Mouse (Mus musculus): ENCODE data around the gene Olfr157. TPM values are rescaled to one million over a fixed set of nuclear protein-coding genes. Genes with fewer than 3 reads are reported as not detected.

Olfr157 gene
- polyA plus RNA-seq (2015; fragmentation: Nextera tagmentation; extraction: Ambion mirVana), result not detected in 2 replicates

DNA sequence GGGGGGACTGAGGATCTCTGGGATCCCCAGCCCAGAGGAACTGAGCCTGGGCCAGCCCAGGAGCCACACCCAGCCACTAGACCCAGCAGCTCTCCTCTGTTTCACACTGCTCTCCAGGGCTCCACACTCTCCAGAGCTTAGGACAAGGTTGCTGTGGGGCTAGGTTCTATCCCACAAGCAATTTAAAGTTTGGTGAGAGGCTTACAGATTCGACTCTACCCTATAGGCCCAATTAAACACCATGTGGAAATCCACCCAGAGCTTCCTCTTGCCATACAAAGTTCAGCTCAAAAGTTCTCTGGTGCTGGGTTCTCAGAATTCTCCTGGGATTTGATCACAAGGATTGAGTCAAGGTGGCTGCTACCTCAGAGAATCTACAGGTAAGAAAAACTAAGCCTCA, at the start of gene Olfr157:
Gene Olfr157 (minus strand): TSS at position 101 of the 400 bp plus-strand sequence.
- Histone ChIP-seq H3K27me3 (replicated peaks) (no peaks in the 10 kb centered on the region), H3K4me3 (replicated peaks) (no peak within 1 kb of the TSS), H3K4me2 (no peak within 1 kb of the TSS), H3K9me3 (replicated peaks) (no peaks in the 10 kb centered on the region), H3K9ac (replicated peaks) (no peak within 1 kb of the TSS), H3K27ac (replicated peaks) (no peak within 1 kb of the TSS), H3K36me3 (no peaks in the 10 kb centered on the region), H3K4me1 (no peaks in the 10 kb centered on the region)
- no peak for ATAC-seq (ENCODE audit: low FRiP score)
- 84% methylated on average over 1 of the region's 1 CpGs for WGBS

DNA sequence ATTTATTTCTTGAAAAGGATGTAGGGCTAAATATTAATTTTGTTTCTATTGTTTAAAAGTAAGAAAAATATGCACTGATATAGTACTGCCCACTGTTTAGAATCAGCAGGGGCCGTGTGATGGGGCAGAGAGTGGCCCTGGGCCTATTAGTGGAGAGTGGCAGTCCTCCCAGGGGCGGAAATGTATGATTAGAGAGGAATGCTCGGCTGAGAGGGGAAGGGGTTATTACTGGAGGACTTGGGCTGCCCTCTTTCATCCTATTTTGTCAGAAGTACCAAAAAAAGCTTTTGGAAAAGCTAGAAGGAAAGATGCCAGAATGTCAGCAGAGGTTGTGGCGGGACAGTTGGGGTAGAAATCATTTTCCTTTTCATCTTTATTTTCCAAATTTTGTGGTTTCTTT, 44.2 kb upstream of the Olfr157 start:
- 50% methylated on average over 4 of the region's 4 CpGs for WGBS
- no peak for ATAC-seq (ENCODE audit: low FRiP score)
- Histone ChIP-seq H3K4me2 (no peak overlapping the region), H3K36me3 (no peaks in the 10 kb centered on the region), H3K9ac (replicated peaks) (no peak overlapping the region), H3K9me3 (replicated peaks) (no peaks in the 10 kb centered on the region), H3K27ac (replicated peaks) (no peak overlapping the region), H3K4me3 (replicated peaks) (no peak overlapping the region), H3K27me3 (replicated peaks) (no peaks in the 10 kb centered on the region), H3K4me1 (peaks cover 11% of the 10 kb centered on the region; the same call in 1 of the 2 replicates)

DNA sequence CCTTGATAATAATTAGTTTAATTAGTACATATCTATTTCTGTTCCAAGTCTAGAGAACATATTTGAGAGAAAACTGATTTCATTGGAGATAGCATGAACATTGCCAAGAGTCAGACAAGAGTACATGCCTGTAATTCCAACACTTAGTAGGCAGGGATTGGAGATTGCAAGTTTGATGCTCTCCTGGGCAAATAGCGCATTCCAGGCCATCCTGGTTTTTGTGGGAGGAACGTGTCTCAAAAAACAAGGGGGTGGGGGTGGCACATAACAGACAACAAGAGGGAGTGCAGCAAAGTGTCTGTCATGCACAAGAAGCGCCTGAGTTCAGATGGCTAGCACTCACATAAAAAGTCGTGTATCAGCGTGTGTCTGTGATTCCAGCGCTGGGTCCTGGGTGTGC, 39.6 kb upstream of the Olfr157 start:
- no peak overlapping the region for H3K27ac ChIP-seq (replicated peaks)
- no peak overlapping the region for H3K4me3 ChIP-seq (replicated peaks)
- 82% methylated on average over 6 of the region's 6 CpGs for WGBS
- H3K9ac ChIP-seq (replicated peaks), result no peak overlapping the region
- H3K36me3 ChIP-seq, result no peaks in the 10 kb centered on the region
- no peak overlapping the region for H3K4me2 ChIP-seq
- H3K9me3 ChIP-seq (replicated peaks), result no peaks in the 10 kb centered on the region
- H3K4me1 ChIP-seq, result peaks cover 35% of the 10 kb centered on the region
- no peaks in the 10 kb centered on the region for H3K27me3 ChIP-seq (replicated peaks)
- no peak for ATAC-seq (ENCODE audit: low FRiP score)

DNA sequence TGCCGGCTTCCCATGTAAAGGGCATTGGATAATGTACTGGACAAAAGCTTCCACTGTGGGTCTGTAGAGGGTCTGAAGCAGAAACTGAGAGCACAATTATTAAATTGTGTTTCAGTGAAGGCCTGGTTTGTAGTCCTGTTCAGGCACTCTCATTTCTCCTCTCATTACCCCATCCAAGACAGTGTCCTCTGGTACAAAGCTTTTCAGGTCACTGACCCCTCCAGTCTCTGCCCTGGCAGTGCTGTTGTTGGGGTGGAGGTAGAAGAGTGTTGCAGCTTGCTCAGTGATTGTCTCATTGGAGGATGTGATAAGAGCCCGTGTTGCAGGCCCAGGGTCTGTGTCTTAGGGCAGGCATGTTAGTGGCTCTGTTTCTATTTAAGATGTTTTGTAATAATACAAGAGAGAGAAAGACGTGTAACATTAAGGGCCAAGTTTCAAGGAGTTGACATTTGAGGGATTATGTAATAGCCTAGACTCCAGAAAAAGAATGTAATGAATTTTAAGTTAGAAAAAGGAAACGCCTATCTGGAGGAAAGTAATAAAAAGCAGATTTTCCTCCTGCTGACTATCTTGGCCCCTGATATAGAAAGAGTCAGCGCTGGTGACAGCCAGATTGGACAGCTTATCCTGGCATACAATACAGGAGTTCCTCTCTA, 38.2 kb upstream of the Olfr157 start:
- Histone ChIP-seq H3K4me2 (no peak overlapping the region; the same call in 1 of the 2 replicates), H3K9me3 (replicated peaks) (no peaks in the 10 kb centered on the region), H3K4me3 (replicated peaks) (no peak overlapping the region), H3K36me3 (no peaks in the 10 kb centered on the region), H3K4me1 (peaks cover 30% of the 10 kb centered on the region), H3K27ac (replicated peaks) (no peak overlapping the region), H3K27me3 (replicated peaks) (no peaks in the 10 kb centered on the region), H3K9ac (replicated peaks) (no peak overlapping the region)
- ATAC-seq (ENCODE audit: low FRiP score), result no peak
- 65% methylated on average over 5 of the region's 5 CpGs for WGBS

DNA sequence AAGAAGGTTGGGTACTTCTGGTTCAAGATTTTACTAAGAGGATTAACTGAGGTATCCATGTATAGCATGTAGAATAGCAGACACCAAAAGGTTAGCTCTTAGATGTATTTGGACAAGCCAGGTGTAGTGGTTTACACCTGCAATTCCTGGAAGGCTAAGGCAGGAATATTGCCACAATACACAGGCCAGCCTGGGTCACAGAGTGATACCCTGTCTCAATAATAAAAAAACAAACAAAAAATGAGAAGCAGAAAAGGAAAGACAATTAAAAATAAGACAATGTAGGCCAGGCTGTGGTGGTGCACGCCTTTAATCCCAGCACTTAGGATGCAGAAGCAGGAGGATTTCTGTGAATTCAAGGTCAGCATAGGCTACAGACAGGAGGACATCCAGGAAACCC, 37.2 kb upstream of the Olfr157 start:
- Histone ChIP-seq H3K9me3 (replicated peaks) (no peaks in the 10 kb centered on the region), H3K36me3 (no peaks in the 10 kb centered on the region), H3K9ac (replicated peaks) (no peak overlapping the region), H3K4me2 (no peak overlapping the region), H3K27me3 (replicated peaks) (no peaks in the 10 kb centered on the region), H3K4me1 (peaks cover 30% of the 10 kb centered on the region), H3K27ac (replicated peaks) (no peak overlapping the region), H3K4me3 (replicated peaks) (no peak overlapping the region)
- no peak for ATAC-seq (ENCODE audit: low FRiP score)
- WGBS, result 93% methylated on average over 1 of the region's 1 CpGs

DNA sequence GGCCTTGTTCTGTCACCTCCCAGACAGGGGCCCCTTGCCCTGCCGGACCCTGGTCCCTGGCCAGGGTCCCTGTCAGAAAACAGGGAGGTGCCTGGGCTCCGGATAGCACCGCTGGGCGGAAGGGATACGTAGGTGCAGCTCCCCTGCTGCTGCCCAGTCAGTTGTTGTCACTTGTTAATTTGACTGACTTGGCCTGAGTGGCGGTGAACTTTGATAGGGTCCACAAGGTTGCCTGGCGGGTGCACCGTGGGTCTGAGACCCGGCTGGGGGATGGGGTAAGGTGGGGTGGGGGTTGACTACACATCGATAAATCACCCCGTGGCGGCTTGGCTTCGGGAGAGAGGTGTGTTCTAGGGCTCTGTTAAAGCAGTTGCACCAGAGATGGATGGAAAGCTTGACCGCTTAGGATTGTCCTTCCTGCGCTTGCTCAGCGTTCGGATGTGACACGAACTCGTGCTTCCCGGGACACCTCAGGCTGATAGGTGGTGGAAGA, 36.0 kb upstream of the Olfr157 start:
- H3K36me3 ChIP-seq, result no peaks in the 10 kb centered on the region
- peak overlapping the region; percentile 80 for H3K9ac ChIP-seq (replicated peaks)
- H3K27ac ChIP-seq (replicated peaks), result peak overlapping the region; percentile 83
- peaks cover 30% of the 10 kb centered on the region for H3K4me1 ChIP-seq
- ATAC-seq (ENCODE audit: low FRiP score), result peak; percentile 30
- H3K4me2 ChIP-seq, result peak overlapping the region; percentile 90
- under 1% methylated on average over 20 of the region's 20 CpGs for WGBS
- H3K4me3 ChIP-seq (replicated peaks), result peak overlapping the region; percentile 87
- no peaks in the 10 kb centered on the region for H3K9me3 ChIP-seq (replicated peaks)
- H3K27me3 ChIP-seq (replicated peaks), result no peaks in the 10 kb centered on the region

DNA sequence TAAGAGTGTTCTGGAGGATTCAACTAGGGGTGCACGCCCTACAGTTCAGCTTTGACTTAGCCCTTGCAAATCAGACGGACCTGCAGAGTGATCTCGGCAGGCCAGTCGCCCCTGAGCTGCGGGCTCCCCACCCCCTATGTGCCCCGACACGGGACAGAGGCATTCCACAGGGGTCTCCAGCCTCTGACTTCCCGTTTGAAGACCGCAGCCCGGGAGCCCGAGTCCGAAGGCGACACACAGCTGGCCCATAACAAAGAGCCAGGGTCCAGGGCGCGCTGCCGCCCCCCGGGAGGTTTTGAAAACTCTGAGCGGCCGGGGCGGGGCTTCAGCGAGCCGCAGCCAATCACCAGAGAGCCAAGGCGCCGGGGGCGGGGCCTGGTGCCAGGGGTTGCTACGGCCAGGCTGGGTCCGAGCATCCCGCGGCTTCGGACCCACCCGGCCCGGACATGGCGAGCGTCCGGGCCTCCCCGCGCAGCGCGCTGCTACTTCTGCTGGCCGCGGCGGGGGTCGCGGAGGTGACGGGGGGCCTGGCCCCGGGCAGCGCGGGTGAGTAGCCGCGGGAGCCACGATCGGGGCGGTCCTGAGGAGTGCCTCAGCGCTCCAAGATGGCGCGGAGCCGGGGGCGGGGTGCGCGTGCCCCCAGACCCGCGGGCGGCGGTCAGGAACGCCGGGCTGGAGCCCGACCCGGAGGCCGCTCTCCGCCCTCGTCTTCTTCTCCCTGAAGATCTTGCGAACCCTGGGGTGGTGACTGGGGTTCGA, 35.3 kb upstream of the Olfr157 start, which contains the start of gene Reck:
Gene Reck (plus strand): TSS at position 371 of the 759 bp plus-strand sequence.
- Histone ChIP-seq H3K9me3 (replicated peaks) (no peaks in the 10 kb centered on the region), H3K27me3 (replicated peaks) (no peaks in the 10 kb centered on the region), H3K27ac (replicated peaks) (peak within 1 kb of the TSS; percentile 83), H3K36me3 (no peaks in the 10 kb centered on the region), H3K4me3 (replicated peaks) (peak within 1 kb of the TSS; percentile 87), H3K9ac (replicated peaks) (peak within 1 kb of the TSS; percentile 80), H3K4me2 (peak within 1 kb of the TSS; percentile 90), H3K4me1 (peaks cover 30% of the 10 kb centered on the region)
- under 1% methylated on average over 67 of the region's 73 CpGs for WGBS
- peak; percentile 95 for ATAC-seq (ENCODE audit: low FRiP score)

DNA sequence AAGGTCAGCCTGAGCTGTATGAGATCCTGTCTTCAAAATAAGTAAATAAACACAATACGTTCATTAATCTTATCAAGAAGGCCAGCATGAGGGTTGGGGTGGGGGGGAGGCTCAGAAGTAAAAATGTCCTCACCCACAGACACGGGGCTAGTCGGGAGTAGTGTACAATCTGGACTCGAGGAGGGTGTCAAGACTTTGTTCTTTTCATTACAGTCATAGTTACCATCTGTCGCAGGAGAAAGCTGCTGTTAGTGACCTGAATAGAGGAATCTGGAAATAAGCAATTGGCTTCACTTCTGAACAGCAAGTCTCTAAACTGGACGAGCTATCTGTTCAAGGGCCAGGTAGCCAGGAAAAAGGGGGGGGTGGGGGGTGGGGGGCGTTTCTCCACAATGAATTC, 34.5 kb upstream of the Olfr157 start:
- Histone ChIP-seq H3K9me3 (replicated peaks) (no peaks in the 10 kb centered on the region), H3K4me2 (peak overlapping the region; percentile 90), H3K27me3 (replicated peaks) (no peaks in the 10 kb centered on the region), H3K4me1 (peaks cover 30% of the 10 kb centered on the region), H3K27ac (replicated peaks) (no peak overlapping the region), H3K9ac (replicated peaks) (peak overlapping the region; percentile 80; the same call in 1 of the 2 replicates), H3K36me3 (no peaks in the 10 kb centered on the region), H3K4me3 (replicated peaks) (peak overlapping the region; percentile 87)
- WGBS, result 46% methylated on average over 7 of the region's 7 CpGs
- no peak for ATAC-seq (ENCODE audit: low FRiP score)

DNA sequence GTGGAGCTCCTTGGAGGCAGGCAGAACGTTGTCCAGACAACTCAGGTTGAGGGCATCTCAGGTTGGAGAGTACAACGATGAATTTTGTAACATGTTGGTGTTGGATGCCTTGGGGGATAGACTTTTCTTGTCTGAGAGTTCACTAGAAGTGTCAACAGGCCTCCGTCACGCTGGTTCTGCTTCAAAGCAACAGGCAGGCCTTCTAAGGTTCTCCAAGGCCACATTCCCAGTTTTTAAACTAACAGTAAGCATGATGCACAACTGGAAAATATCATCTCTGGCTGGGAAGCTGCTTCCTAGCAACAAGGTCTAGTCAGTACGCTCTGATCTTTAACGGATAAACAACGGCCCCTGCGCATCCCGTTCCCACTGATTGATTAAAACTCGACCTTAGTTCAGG, 29.8 kb upstream of the Olfr157 start:
- Histone ChIP-seq H3K4me3 (replicated peaks) (no peak overlapping the region), H3K27ac (replicated peaks) (no peak overlapping the region), H3K9me3 (replicated peaks) (no peaks in the 10 kb centered on the region), H3K27me3 (replicated peaks) (no peaks in the 10 kb centered on the region), H3K4me1 (peaks cover 4% of the 10 kb centered on the region), H3K9ac (replicated peaks) (no peak overlapping the region), H3K36me3 (no peaks in the 10 kb centered on the region), H3K4me2 (no peak overlapping the region)
- 93% methylated on average over 10 of the region's 10 CpGs for WGBS
- no peak for ATAC-seq (ENCODE audit: low FRiP score)

DNA sequence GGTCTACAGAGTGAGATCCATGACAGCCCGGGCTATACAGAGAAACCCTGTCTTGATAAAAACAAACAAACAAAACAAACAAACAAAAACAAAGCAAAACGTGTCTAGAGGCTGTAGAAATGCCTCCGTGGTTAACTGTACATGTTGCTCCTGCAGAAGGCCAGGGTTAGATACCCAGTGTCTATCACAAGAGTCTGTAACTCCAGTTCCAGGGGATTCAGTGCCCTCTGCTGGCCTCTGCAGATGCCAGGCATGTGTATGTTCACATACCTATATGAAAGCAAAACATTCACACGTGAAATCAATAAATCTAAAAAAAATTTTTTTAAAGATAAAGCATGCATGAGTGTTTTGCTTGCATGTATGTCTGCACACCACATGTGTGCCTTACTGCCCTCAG, 23.3 kb upstream of the Olfr157 start:
- H3K36me3 ChIP-seq, result no peaks in the 10 kb centered on the region
- no peak overlapping the region for H3K4me2 ChIP-seq
- no peaks in the 10 kb centered on the region for H3K9me3 ChIP-seq (replicated peaks)
- H3K27me3 ChIP-seq (replicated peaks), result no peaks in the 10 kb centered on the region
- H3K4me3 ChIP-seq (replicated peaks), result no peak overlapping the region
- H3K27ac ChIP-seq (replicated peaks), result no peak overlapping the region
- no peak overlapping the region for H3K9ac ChIP-seq (replicated peaks)
- H3K4me1 ChIP-seq, result no peaks in the 10 kb centered on the region
- no peak for ATAC-seq (ENCODE audit: low FRiP score)
- 68% methylated on average over 4 of the region's 4 CpGs for WGBS

DNA sequence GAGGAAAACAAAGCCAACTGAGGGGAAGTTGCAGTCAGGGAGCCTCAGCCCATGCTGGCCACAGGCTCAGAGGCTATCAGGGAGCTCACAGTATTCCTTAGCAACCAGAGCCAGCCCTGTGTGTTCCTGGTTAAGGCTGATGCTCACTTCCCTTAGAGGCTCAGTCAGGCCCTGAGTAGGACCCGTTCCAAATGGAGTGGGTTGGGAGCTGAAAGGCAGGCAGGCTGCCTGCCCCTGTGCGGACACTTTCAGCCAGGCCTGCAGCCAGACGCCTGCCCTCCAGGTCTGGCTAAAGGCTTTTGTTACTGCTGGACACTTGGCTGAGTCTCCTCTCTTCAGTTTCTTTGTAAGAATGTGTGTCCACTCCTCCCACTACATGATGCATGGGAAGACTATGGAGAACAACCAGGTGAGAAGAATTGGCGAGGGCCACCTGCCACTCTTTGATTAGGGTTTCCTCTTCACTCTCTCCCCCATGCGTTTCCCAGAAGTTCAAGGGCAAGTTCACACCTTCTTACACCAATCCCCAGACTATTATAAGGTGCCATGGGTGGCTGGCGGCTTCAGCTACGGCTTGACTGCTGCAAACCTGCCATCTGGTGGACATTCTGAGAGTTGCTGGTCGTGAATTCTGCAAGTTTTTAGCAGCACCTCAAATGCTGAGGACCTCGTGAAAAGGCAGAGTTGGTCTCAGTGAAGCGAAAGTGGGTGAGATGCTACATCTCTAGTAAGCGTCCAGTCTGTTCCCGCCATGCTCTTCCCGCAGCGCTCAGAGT, 20.9 kb upstream of the Olfr157 start:
- H3K9me3 ChIP-seq (replicated peaks), result no peaks in the 10 kb centered on the region
- no peak overlapping the region for H3K27ac ChIP-seq (replicated peaks)
- no peak overlapping the region for H3K4me3 ChIP-seq (replicated peaks)
- no peaks in the 10 kb centered on the region for H3K4me1 ChIP-seq
- H3K4me2 ChIP-seq, result no peak overlapping the region
- H3K27me3 ChIP-seq (replicated peaks), result no peaks in the 10 kb centered on the region
- 17% methylated on average over 14 of the region's 14 CpGs for WGBS
- peak; percentile 31; the same call in 1 of the 2 replicates for ATAC-seq (ENCODE audit: low FRiP score)
- no peak overlapping the region for H3K9ac ChIP-seq (replicated peaks)
- H3K36me3 ChIP-seq, result no peaks in the 10 kb centered on the region

Data from neural tube, embryonic 15.5 days (tissue).